Mouse (Mus musculus): ENCODE results near the gene Vamp5.

DNA sequence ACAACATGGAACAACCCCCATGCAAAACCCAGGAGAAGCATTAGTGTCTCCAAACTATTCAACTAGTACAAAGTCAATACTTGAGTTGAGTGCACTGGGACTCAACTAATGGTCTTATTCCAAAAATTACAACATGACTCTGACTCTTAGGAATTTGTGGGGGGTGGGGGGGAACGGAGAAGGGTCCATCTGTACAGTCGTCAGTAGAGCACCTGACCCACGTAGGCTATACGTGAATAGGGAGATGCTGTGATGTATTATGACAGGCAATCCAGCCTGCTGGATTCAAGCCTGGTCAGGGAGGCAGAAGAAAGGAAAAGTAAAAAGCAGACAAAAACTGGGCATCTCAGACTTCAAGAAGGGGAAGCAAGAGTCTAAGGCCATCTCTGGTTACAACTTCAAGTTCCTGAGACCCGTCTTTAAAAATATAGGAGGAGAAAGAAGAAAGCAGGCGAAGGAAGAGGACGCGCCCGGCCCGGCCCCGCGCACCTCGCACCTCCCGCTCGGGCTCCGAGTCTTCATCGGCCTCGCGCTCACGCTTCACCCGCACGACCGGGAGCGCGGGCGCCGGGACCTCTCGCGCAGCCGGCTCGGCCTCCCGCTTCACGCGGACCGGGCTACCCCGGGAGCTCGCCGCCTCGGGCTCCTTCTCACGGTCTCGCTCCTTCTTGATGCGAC, 35.7 kb downstream of the Vamp5 start:
- TF ChIP-seq CTCF (IDR thresholded peaks at IDR 0.05; ENCODE audit: low read depth, low read length): no peak
- TF ChIP-seq POLR2A (IDR thresholded peaks at IDR 0.05; ENCODE audit: borderline replicate concordance, low read depth, low read length): no peak
